ENCODE assay signal across 25 mouse cellular contexts in genomic region chr2:6146257-6146656, GRCm38 (mm10). TPM values are rescaled to one million over a fixed set of nuclear protein-coding genes. Genes with fewer than 3 reads are reported as not detected.
"Had no signal": no experiment of that assay in that cellular context is flagged by ENCODE, and none has a peak within 500 bp of the region (broad histone marks: within the 10 kb centered on the region; RNA-seq: fewer than 3 reads in every experiment).

No protein-coding gene starts in this region.

- H3K27me3 ChIP-seq: heart, embryonic 12.5 days; hindbrain, embryonic 12.5 days; intestine, embryonic 15.5 days; limb, embryonic 13.5 days; limb, embryonic 15.5 days had no signal

- H3K27ac ChIP-seq: gastrocnemius, adult 2 months; heart, embryonic 10.5 days; hindbrain, embryonic 10.5 days; hindbrain, embryonic 12.5 days; hindbrain, embryonic 14.5 days; intestine, embryonic 15.5 days; layer of hippocampus, adult 2 months; limb, embryonic 13.5 days; limb, embryonic 15.5 days had no signal

- H3K4me3 ChIP-seq: gastrocnemius, adult 2 months; heart, embryonic 10.5 days; heart, embryonic 12.5 days; hindbrain, embryonic 10.5 days; hindbrain, embryonic 12.5 days; intestine, embryonic 15.5 days; layer of hippocampus, adult 2 months; limb, embryonic 13.5 days; limb, embryonic 15.5 days had no signal

- H3K4me1 ChIP-seq: heart, embryonic 10.5 days; heart, embryonic 12.5 days; hindbrain, embryonic 10.5 days; hindbrain, embryonic 12.5 days; intestine, embryonic 15.5 days; limb, embryonic 15.5 days had no signal

- H3K9me3 ChIP-seq: heart, embryonic 10.5 days; hindbrain, embryonic 10.5 days; hindbrain, embryonic 12.5 days; intestine, embryonic 15.5 days; limb, embryonic 13.5 days; limb, embryonic 15.5 days had no signal

- H3K4me2 ChIP-seq: heart, embryonic 12.5 days; hindbrain, embryonic 12.5 days; hindbrain, embryonic 14.5 days; intestine, embryonic 15.5 days; limb, embryonic 13.5 days; limb, embryonic 15.5 days had no signal

- H3K9ac ChIP-seq: forebrain, postnatal 0 days; heart, embryonic 12.5 days; hindbrain, embryonic 12.5 days; hindbrain, embryonic 14.5 days; intestine, embryonic 15.5 days; limb, embryonic 13.5 days; limb, embryonic 15.5 days had no signal

- DNase-seq: forebrain, postnatal 0 days; gastrocnemius, adult 2 months; gastrocnemius, postnatal 10 days; gastrocnemius, postnatal 25 days; heart, adult 18-20 months; heart, postnatal 10 days; heart, postnatal 4 days; kidney, adult 18-20 months; kidney, adult 9 months; kidney, postnatal 10 days; kidney, postnatal 4 days; left cerebral cortex, postnatal 4 days had no signal

- ATAC-seq: forebrain, postnatal 0 days; hindbrain, embryonic 16.5 days; inflammation-experienced regulatory T-cells, adult 6 months; intestine, embryonic 15.5 days; intestine, postnatal 0 days had no signal

- H3K36me3 ChIP-seq: heart, embryonic 10.5 days; heart, embryonic 12.5 days; hindbrain, embryonic 10.5 days; hindbrain, embryonic 12.5 days; intestine, embryonic 15.5 days; limb, embryonic 13.5 days; limb, embryonic 15.5 days had no signal

RNA-seq across cellular contexts. Expression of gene Proser2, which starts 16.2 kb away (rescaled TPM):
- total RNA-seq: granulocyte monocyte progenitor cell, adult 5-6 weeks had no signal
